Mouse (Mus musculus): ENCODE measurements at regions not wholly inside any gene's neighbourhood (a gene's known extent, or its start where the extent isn't known, plus 50 kb on each side); places are given as distances from the start of the nearest gene placed in this dataset.

DNA sequence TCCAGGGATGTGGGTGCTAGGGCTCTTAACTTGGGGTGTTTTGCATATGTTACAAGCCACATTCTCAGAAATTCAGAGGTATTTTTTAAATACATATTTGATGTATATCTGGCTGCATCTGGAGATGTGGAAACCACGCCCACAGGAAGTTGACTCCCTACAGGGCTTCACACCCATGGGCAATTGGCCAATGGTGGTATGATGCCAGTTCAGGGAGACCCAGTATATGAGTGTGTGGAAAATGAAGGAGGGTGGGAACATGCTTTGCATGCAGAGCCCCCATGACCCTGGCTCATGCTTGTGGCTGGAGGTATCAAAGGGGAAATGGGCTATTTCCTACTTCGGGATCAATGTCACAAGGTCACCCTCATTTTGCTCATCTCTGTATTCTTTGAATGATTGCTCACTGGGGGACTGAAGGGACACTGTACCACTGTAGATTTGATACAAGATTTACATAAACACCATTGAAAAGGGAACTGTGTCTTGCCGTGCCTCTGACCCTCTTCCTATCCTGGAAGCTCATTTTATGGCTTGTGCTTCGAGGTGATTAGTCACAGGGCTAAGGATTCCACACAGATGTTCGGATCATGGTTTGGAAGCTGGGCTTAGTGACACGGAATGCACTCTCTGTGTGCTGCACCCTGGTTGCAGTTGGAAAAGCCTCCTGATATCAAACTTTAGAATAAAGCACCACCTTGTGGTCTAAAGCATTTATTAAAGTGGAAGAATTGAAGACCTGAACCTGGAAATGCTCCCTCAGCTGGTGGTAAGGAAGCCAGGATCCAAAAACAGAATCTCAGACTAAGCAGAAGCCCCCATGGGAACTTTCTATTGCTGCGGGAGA lies 56.8 kb upstream of the Edn1 start:
- no peak overlapping the region for H3K9ac ChIP-seq (ENCODE audit: low read depth, low read length)
- H3K4me1 ChIP-seq (ENCODE audit: control insufficient read depth, insufficient read depth, low read length): peaks cover 7% of the 10 kb centered on the region; the same call in 1 of the 2 replicates
- no peak overlapping the region for H3K4me3 ChIP-seq (ENCODE audit: low read depth, low read length)
- 55% methylated on average over 7 of the region's 7 CpGs for WGBS (ENCODE audit: insufficient replicate concordance)
- H3K36me3 ChIP-seq (ENCODE audit: control insufficient read depth, insufficient read depth, low read length): no peaks in the 10 kb centered on the region
- H3K27me3 ChIP-seq (ENCODE audit: control insufficient read depth, insufficient read depth, low read length): no peaks in the 10 kb centered on the region
- H3K27ac ChIP-seq (ENCODE audit: low read depth, low read length): no peak overlapping the region
- no peak overlapping the region for H3K4me2 ChIP-seq
- no peak for ATAC-seq (replicated peaks; ENCODE audit: insufficient number of reproducible peaks, low FRiP score, low TSS enrichment)
- H3K9me3 ChIP-seq (replicated peaks; ENCODE audit: control insufficient read depth, low read length): no peaks in the 10 kb centered on the region

DNA sequence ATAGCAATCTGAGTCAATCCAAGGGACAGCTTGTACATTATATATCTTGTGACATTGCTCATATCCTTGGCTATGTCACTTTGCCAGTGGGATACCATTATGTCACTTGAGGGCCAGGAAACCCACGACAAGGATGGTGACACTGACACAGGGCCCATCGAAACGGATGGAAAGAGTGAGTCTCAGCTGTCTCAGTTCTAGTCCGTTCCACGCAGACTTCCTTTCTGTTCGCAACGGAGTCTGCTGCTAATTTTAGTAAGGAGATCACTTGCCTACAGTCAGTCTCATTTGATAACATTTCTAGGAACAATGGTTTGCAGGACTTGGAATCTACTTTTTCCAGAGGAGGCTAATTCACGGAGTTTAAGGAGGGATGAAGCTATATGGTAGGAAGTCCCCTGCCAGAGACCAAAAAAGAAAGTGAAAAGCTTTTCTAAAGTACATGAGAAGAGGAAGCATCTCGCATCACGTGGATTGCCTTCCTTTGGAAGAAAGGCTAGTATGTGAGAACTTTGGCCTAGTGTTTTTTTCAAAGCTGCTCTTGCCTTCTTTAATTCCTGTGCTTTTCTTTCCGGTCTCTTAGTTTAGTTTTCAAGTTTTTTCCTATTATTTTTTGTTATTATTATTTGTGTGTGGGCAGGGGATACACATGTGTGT lies 55.4 kb upstream of the Edn1 start:
- ATAC-seq (replicated peaks; ENCODE audit: insufficient number of reproducible peaks, low FRiP score, low TSS enrichment): no peak
- Histone ChIP-seq H3K9ac (ENCODE audit: low read depth, low read length) (no peak overlapping the region), H3K9me3 (replicated peaks; ENCODE audit: control insufficient read depth, low read length) (no peaks in the 10 kb centered on the region), H3K36me3 (ENCODE audit: control insufficient read depth, insufficient read depth, low read length) (no peaks in the 10 kb centered on the region), H3K27ac (ENCODE audit: low read depth, low read length) (peak overlapping the region; percentile 38; the same call in 1 of the 2 replicates), H3K4me2 (0 out of 2 replicates have a peak overlapping the region, but pooled peaks have one; percentile 9), H3K27me3 (ENCODE audit: control insufficient read depth, insufficient read depth, low read length) (no peaks in the 10 kb centered on the region), H3K4me3 (ENCODE audit: low read depth, low read length) (no peak overlapping the region), H3K4me1 (ENCODE audit: control insufficient read depth, insufficient read depth, low read length) (peaks cover 7% of the 10 kb centered on the region; the same call in 1 of the 2 replicates)
- 31% methylated on average over 11 of the region's 11 CpGs for WGBS (ENCODE audit: insufficient replicate concordance)
